ENCODE assay signal across 11 mouse cellular contexts in the genomic region with DNA sequence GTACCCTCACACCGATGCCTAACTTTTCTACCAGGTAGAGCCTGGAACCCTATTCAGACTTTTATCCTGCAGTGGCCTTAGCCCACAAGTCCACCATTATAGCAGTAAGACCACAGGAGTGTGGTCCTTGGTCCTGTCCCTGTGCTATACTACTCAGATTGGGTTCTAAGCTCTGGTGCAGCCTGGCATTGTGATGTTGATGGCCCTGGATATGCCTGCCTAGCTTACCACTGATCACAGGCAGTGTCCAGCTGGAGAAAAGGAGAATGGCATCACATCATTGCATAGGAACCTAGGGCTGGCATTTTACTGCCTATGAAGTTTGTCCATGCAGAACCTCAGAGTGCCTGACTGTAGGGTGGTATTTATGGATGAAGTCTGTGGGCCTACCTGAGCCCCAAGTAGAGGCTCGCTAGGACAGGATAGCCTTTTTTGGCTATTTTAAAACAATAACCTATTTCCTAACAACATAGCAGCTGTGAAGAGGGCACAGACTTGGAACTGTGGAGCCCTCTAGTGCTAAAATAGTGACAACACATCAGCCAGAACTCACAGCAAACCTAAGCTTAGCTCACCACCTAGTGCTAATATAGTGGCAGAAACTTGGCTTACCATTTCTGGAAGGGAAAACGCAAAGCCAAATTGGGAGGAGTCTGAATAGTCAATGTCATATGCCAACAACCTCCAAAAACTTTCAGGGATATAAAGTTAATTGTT.
DNase-seq lines count a peak whose midpoint lies in the region; TF ChIP-seq lines count a peak whose summit lies in the region.
"Had no signal": no experiment of that assay in that cellular context is flagged by ENCODE, and none has a peak within 500 bp of the region (broad histone marks: within the 10 kb centered on the region; RNA-seq: fewer than 3 reads in every experiment).

No protein-coding gene starts in this region.

- intact Hi-C loops in gastrocnemius, adult 2 months (cut with DNase I) = no loop called here

- peak; percentile 46 for DNase-seq in embryo, embryonic 10 days (ENCODE audit: low spot score)
- no peak for DNase-seq in embryo, embryonic 9.5 days (ENCODE audit: extremely low spot score)
- DNase-seq in kidney, adult 8-10 months = peak; percentile 0 to 13
- no peak for DNase-seq in kidney, adult 11 months
- DNase-seq in 416B (ENCODE audit: low read depth) (peak; percentile 37), WW6 (ENCODE audit: low read depth, low spot score) (peak; percentile 1)
- no peak for DNase-seq in gastrocnemius, adult 2 months
- DNase-seq in right cerebral cortex, postnatal 25 days = no peak
- DNase-seq: B cell, adult 2 months; lung, postnatal 14 days had no signal

- no peak overlapping the region for H3K4me3 ChIP-seq in gastrocnemius, adult 2 months
- H3K4me3 ChIP-seq: heart, embryonic 10.5 days had no signal

- H3K27ac ChIP-seq in gastrocnemius, adult 2 months = no peak overlapping the region
- H3K27ac ChIP-seq: heart, embryonic 10.5 days had no signal

- TF ChIP-seq CTCF in gastrocnemius, adult 2 months (IDR thresholded peaks at IDR 0.05) = no peak

Comparison
In these comparisons a context has a peak if more than half of its experiments do, and no peak if none do; other contexts are left out.
1. DNase-seq: peak in embryo, embryonic 10 days (single experiment), kidney, adult 8-10 months (2 of 2), 416B (single experiment) and WW6 (single experiment); none in embryo, embryonic 9.5 days (single experiment), kidney, adult 11 months (single experiment), gastrocnemius, adult 2 months (single experiment) and right cerebral cortex, postnatal 25 days (single experiment).